Mouse (Mus musculus): ENCODE results near the gene Snx1. TPM values are rescaled to one million over a fixed set of nuclear protein-coding genes. Genes with fewer than 3 reads are reported as not detected.

Snx1 gene
- total and polyA plus RNA-seq, 3 experiments, result 86.4 to 186 (median 110) TPM

DNA sequence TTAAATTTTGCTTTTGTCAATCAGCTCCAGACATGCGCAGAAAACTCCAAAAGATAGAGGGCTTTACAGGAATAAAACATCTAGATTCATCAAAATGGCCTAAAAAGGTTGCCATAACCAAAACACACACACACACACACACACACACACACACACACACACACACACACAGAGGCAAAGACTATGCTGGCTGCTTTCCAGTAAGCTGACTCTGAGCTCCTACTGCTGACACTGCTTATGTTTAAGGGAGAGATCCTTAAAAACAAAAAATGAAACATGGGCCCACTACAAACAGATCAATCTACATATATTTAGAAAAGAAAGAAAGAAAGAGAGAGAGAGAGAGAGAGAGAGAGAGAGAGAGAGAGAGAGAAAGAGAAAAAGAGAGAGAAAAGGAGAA lies 73.7 kb downstream of the Snx1 start:
- peaks cover 0 to under 1% of the 10 kb centered on the region in 2 experiments for H3K36me3 ChIP-seq (replicated peaks in 1 of 2; ENCODE audit: control insufficient read depth in 1 of 2, insufficient read depth in 1 of 2, low read length in 1 of 2)
- H3K27me3 ChIP-seq (replicated peaks), result no peaks in the 10 kb centered on the region

DNA sequence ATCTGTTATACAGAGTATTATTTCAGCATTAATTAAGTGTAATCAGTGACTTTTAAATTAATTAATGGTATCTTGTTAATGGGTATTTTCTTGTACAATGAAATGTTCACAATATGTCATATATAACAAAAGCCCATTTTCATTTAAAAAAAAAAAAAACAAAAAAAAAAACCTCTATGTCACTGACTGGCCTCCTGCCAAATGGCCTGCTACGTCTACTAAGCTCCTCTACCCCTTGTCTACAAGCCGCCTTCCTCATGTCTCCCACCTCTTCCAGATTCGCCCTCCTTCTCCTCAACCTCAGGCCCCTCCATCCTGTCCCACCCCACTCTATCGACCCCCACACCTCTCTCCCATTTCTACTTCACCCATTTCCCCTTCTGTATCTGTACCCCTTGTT lies 74.9 kb downstream of the Snx1 start:
- dilution Hi-C loops (cut with MboI; ENCODE audit: extremely low pct_ligation_motif_present, extremely low pct_unique_long_range_greater_than_20kb, low sequenced_read_pairs) (no loop called here), in situ Hi-C loops (cut with MboI; ENCODE audit: low pct_ligation_motif_present, low pct_unique_long_range_greater_than_20kb, low sequenced_read_pairs) (no loop called here)
- H3K4me3 ChIP-seq (replicated peaks in 1 of 3; ENCODE audit: low read depth in 2 of 3, low read length in 2 of 3, poor library complexity in 1 of 3), result no peak overlapping the region

More for the DNA sequence above, 73.7 kb downstream of the Snx1 start:
- in situ Hi-C loops (cut with MboI; ENCODE audit: low pct_ligation_motif_present, low pct_unique_long_range_greater_than_20kb, low sequenced_read_pairs) (no loop called here), dilution Hi-C loops (cut with MboI; ENCODE audit: extremely low pct_ligation_motif_present, extremely low pct_unique_long_range_greater_than_20kb, low sequenced_read_pairs) (no loop called here)
- H3K27ac ChIP-seq (ENCODE audit: insufficient read depth, low read depth), result no peak overlapping the region
- no peak for TF ChIP-seq RAD21 (IDR thresholded peaks at IDR 0.05; ENCODE audit: low read depth, low read length)
- no peak for TF ChIP-seq CHD2 (IDR thresholded peaks at IDR 0.05; ENCODE audit: low read length)
- no peak for TF ChIP-seq USF1 (IDR thresholded peaks at IDR 0.05; ENCODE audit: low read depth, low read length)
- TF ChIP-seq ZMIZ1 (IDR thresholded peaks at IDR 0.05; ENCODE audit: low read depth, low read length), result no peak
- no peak for TF ChIP-seq UBTF (IDR thresholded peaks at IDR 0.05; ENCODE audit: low read depth, low read length)
- TF ChIP-seq TBP (conservative IDR thresholded peaks at IDR 0.05; ENCODE audit: low read depth, low read length), result no peak
- TF ChIP-seq ZNF384 (IDR thresholded peaks at IDR 0.05; ENCODE audit: low read depth, low read length), result no peak
- TF ChIP-seq GABPA (IDR thresholded peaks at IDR 0.05; ENCODE audit: insufficient replicate concordance, low read depth, low read length), result no peak
- TF ChIP-seq MXI1 (IDR thresholded peaks at IDR 0.05; ENCODE audit: low read depth, low read length), result no peak
- no peak for TF ChIP-seq JUN (IDR thresholded peaks at IDR 0.05; ENCODE audit: insufficient read depth, low read depth, low read length)
- TF ChIP-seq PAX5 (IDR thresholded peaks at IDR 0.05; ENCODE audit: low read length), result no peak
- TF ChIP-seq MAFK (IDR thresholded peaks at IDR 0.05; ENCODE audit: insufficient replicate concordance, low read length), result no peak
- H3K9ac ChIP-seq (ENCODE audit: insufficient read depth, low read depth), result no peak overlapping the region
- no peak overlapping the region for H3K4me3 ChIP-seq (replicated peaks in 1 of 3; ENCODE audit: low read depth in 2 of 3, low read length in 2 of 3, poor library complexity in 1 of 3)
- no peak for DNase-seq (ENCODE audit: extremely low read depth)
- H3K4me1 ChIP-seq (ENCODE audit: control insufficient read depth in 1 of 2, insufficient read depth in 2 of 2), result no peaks in the 10 kb centered on the region
- peaks cover 5% of the 10 kb centered on the region for H3K9me3 ChIP-seq (replicated peaks; ENCODE audit: low read length)
- no peak overlapping the region for H3K4me2 ChIP-seq (ENCODE audit: insufficient read depth, low read depth, poor library complexity, severe bottlenecking)
- no peaks in the 10 kb centered on the region for H3K79me2 ChIP-seq (replicated peaks; ENCODE audit: control insufficient read depth, extremely low read depth, insufficient read depth, poor library complexity, severe bottlenecking)

More for the DNA sequence above, 74.9 kb downstream of the Snx1 start:
- Histone ChIP-seq H3K27ac (ENCODE audit: insufficient read depth, low read depth) (no peak overlapping the region), H3K36me3 (replicated peaks in 1 of 2; ENCODE audit: control insufficient read depth in 1 of 2, insufficient read depth in 1 of 2, low read length in 1 of 2) (peaks cover 0 to 2% of the 10 kb centered on the region in 2 experiments), H3K9ac (ENCODE audit: insufficient read depth, low read depth) (no peak overlapping the region), H3K9me3 (replicated peaks; ENCODE audit: low read length) (peaks cover 5% of the 10 kb centered on the region), H3K4me2 (ENCODE audit: insufficient read depth, low read depth, poor library complexity, severe bottlenecking) (no peak overlapping the region), H3K79me2 (replicated peaks; ENCODE audit: control insufficient read depth, extremely low read depth, insufficient read depth, poor library complexity, severe bottlenecking) (no peaks in the 10 kb centered on the region), H3K4me1 (ENCODE audit: control insufficient read depth in 1 of 2, insufficient read depth in 2 of 2) (no peaks in the 10 kb centered on the region), H3K27me3 (replicated peaks) (no peaks in the 10 kb centered on the region)
- DNase-seq (ENCODE audit: extremely low read depth), result no peak
- TF ChIP-seq GABPA (IDR thresholded peaks at IDR 0.05; ENCODE audit: insufficient replicate concordance, low read depth, low read length), result no peak
- no peak for TF ChIP-seq MEF2A (IDR thresholded peaks at IDR 0.05; ENCODE audit: borderline replicate concordance, low read depth, low read length)
- no peak for TF ChIP-seq RCOR1 (conservative IDR thresholded peaks at IDR 0.05; ENCODE audit: low read depth, low read length)
- TF ChIP-seq CTCF (conservative IDR thresholded peaks at IDR 0.05 in 1 of 2, IDR thresholded peaks at IDR 0.05 in 1 of 2; ENCODE audit: low read depth in 2 of 2, low read length in 2 of 2), result no peak
- no peak for TF ChIP-seq MAX (IDR thresholded peaks at IDR 0.05; ENCODE audit: low read length)
- TF ChIP-seq JUN (IDR thresholded peaks at IDR 0.05; ENCODE audit: insufficient read depth, low read depth, low read length), result no peak
- TF ChIP-seq TCF12 (IDR thresholded peaks at IDR 0.05; ENCODE audit: low read depth, low read length), result no peak
- no peak for TF ChIP-seq CHD2 (IDR thresholded peaks at IDR 0.05; ENCODE audit: low read length)
- no peak for TF ChIP-seq IRF4 (IDR thresholded peaks at IDR 0.05; ENCODE audit: low read depth, low read length)
- no peak for TF ChIP-seq E2F4 (IDR thresholded peaks at IDR 0.05; ENCODE audit: insufficient replicate concordance, low read depth, low read length)
- no peak for TF ChIP-seq ZKSCAN1 (IDR thresholded peaks at IDR 0.05; ENCODE audit: borderline replicate concordance, low read depth, low read length)
- TF ChIP-seq NRF1 (IDR thresholded peaks at IDR 0.05; ENCODE audit: low read depth, low read length), result no peak
- no peak for TF ChIP-seq NELFE (IDR thresholded peaks at IDR 0.05; ENCODE audit: low read depth, low read length)
- no peak for TF ChIP-seq PAX5 (IDR thresholded peaks at IDR 0.05; ENCODE audit: low read length)
- TF ChIP-seq ZNF384 (IDR thresholded peaks at IDR 0.05; ENCODE audit: low read depth, low read length), result no peak
- TF ChIP-seq POLR2A (IDR thresholded peaks at IDR 0.05; ENCODE audit: low read depth, low read length), result no peak
- no peak for TF ChIP-seq MYC (IDR thresholded peaks at IDR 0.05; ENCODE audit: low read depth, low read length)
- no peak for TF ChIP-seq USF1 (IDR thresholded peaks at IDR 0.05; ENCODE audit: low read depth, low read length)

Measured in CH12.LX (cell line).